23 mouse cellular contexts compared by ENCODE assay signal in genomic region chr9:118287606-118288005, GRCm38 (mm10).
"Had no signal": no experiment of that assay in that cellular context is flagged by ENCODE, and none has a peak within 500 bp of the region (broad histone marks: within the 10 kb centered on the region; RNA-seq: fewer than 3 reads in every experiment).

No protein-coding gene starts in this region.

- H3K9ac ChIP-seq: embryonic facial prominence, embryonic 12.5 days; embryonic facial prominence, embryonic 13.5 days; embryonic facial prominence, embryonic 15.5 days; forebrain, embryonic 12.5 days; forebrain, embryonic 13.5 days; forebrain, embryonic 15.5 days; forebrain, postnatal 0 days had no signal

- H3K4me1 ChIP-seq: embryonic facial prominence, embryonic 10.5 days; embryonic facial prominence, embryonic 12.5 days; embryonic facial prominence, embryonic 13.5 days; embryonic facial prominence, embryonic 15.5 days; forebrain, embryonic 10.5 days; forebrain, embryonic 13.5 days; forebrain, embryonic 15.5 days; heart, embryonic 10.5 days had no signal

- DNase-seq: cerebellum, adult 8-10 months; cerebellum, adult 9-10 months; cerebellum, adult 9-11 months; cerebellum, postnatal 25 days; cerebellum, postnatal 36 days; embryo, embryonic 11 days; forebrain, postnatal 0 days; gastrocnemius, adult 2 months; gastrocnemius, postnatal 10 days; gastrocnemius, postnatal 14 days; gastrocnemius, postnatal 25 days; gastrocnemius, postnatal 36 days; heart, adult 18-20 months had no signal

- H3K27me3 ChIP-seq: embryonic facial prominence, embryonic 12.5 days; embryonic facial prominence, embryonic 13.5 days; embryonic facial prominence, embryonic 15.5 days; forebrain, embryonic 12.5 days; forebrain, embryonic 13.5 days; forebrain, embryonic 15.5 days had no signal

- H3K36me3 ChIP-seq: embryonic facial prominence, embryonic 10.5 days; embryonic facial prominence, embryonic 12.5 days; embryonic facial prominence, embryonic 13.5 days; embryonic facial prominence, embryonic 15.5 days; forebrain, embryonic 10.5 days; forebrain, embryonic 12.5 days; forebrain, embryonic 15.5 days; heart, embryonic 10.5 days had no signal

- H3K27ac ChIP-seq: embryonic facial prominence, embryonic 10.5 days; embryonic facial prominence, embryonic 12.5 days; embryonic facial prominence, embryonic 13.5 days; embryonic facial prominence, embryonic 15.5 days; forebrain, embryonic 10.5 days; forebrain, embryonic 12.5 days; forebrain, embryonic 13.5 days; forebrain, embryonic 15.5 days; gastrocnemius, adult 2 months; heart, embryonic 10.5 days had no signal

- H3K4me3 ChIP-seq: embryonic facial prominence, embryonic 10.5 days; embryonic facial prominence, embryonic 12.5 days; embryonic facial prominence, embryonic 13.5 days; embryonic facial prominence, embryonic 15.5 days; erythroblast, embryonic 14.5 days; forebrain, embryonic 10.5 days; forebrain, embryonic 12.5 days; forebrain, embryonic 13.5 days; forebrain, embryonic 15.5 days; gastrocnemius, adult 2 months; heart, embryonic 10.5 days had no signal
